Mouse (Mus musculus) hindbrain, embryonic 16.5 days (tissue): ENCODE data around the gene Tmem63a. TPM values are rescaled to one million over a fixed set of nuclear protein-coding genes. Genes with fewer than 3 reads are reported as not detected.

Experiments used
- ATAC-seq: fragments of 200-750 bp; cut with Nextera tagmentation; 2 replicates; pipeline ENCODE4 v1.8.0; 2017; ENCODE audit warnings: moderate TSS enrichment, moderate library complexity
- H3K27ac ChIP-seq: fragments of 300-500 bp; sonication (generic); 2 replicates; pipeline ENCODE4 v1.5.1; 2014; ENCODE audit warnings: low read depth, mild to moderate bottlenecking, control low read depth, low read length, moderate library complexity
- H3K27me3 ChIP-seq: fragments of 300-500 bp; sonication (generic); replicated peaks from 2 replicates; pipeline ENCODE4 v1.6.1; 2014; ENCODE audit warnings: low read length; ENCODE audit not compliant: control insufficient read depth, insufficient read depth
- H3K36me3 ChIP-seq: fragments of 300-500 bp; sonication (generic); 2 replicates; pipeline ENCODE4 v1.6.1; 2014; ENCODE audit warnings: mild to moderate bottlenecking, low read length, moderate library complexity, mixed read lengths; ENCODE audit not compliant: control insufficient read depth, insufficient read depth
- H3K4me1 ChIP-seq: fragments of 300-500 bp; sonication (generic); 2 replicates; pipeline ENCODE4 v1.6.1; 2014; ENCODE audit warnings: low read depth, low read length; ENCODE audit not compliant: control insufficient read depth, insufficient read depth
- H3K4me2 ChIP-seq: fragments of 300-500 bp; sonication (generic); 2 replicates; pipeline ENCODE4 v1.6.1; 2014; ENCODE audit warnings: mild to moderate bottlenecking, low read length, control low read depth, moderate library complexity
- H3K4me3 ChIP-seq: fragments of 300-500 bp; sonication (generic); 2 replicates; pipeline ENCODE4 v1.5.1; 2014; ENCODE audit warnings: mild to moderate bottlenecking, low read length, control low read depth, moderate library complexity
- H3K9ac ChIP-seq: fragments of 300-500 bp; sonication (generic); 2 replicates; pipeline ENCODE4 v1.6.1; 2014; ENCODE audit warnings: low read depth, mild to moderate bottlenecking, control low read depth, low read length, moderate library complexity
- H3K9me3 ChIP-seq: fragments of 300-500 bp; sonication (generic); 2 replicates; pipeline ENCODE4 v1.6.1; 2014; ENCODE audit warnings: mild to moderate bottlenecking, low read length, moderate library complexity; ENCODE audit not compliant: control insufficient read depth
- WGBS: fragments of 180-500 bp; shearing (Covaris S2); extraction: QIAGEN DNeasy Blood & Tissue Kit; methylation state at CpG from one replicate; pipeline ENCODE4 v1.1.7; 2014; 5-methylcytosine and 5-hydroxymethylcytosine counted together
- polyA plus RNA-seq: library from polyadenylated mRNA; unstranded; fragments of >200 nt; fragmentation: Nextera tagmentation; extraction: Ambion mirVana; gene quantifications from 2 replicates; pipeline ENCODE4 v1.2.1, GENCODE M21; 2015

The Tmem63a gene
- polyA plus RNA-seq, 1 experiment from 2014 or later: 2.6 TPM

DNA sequence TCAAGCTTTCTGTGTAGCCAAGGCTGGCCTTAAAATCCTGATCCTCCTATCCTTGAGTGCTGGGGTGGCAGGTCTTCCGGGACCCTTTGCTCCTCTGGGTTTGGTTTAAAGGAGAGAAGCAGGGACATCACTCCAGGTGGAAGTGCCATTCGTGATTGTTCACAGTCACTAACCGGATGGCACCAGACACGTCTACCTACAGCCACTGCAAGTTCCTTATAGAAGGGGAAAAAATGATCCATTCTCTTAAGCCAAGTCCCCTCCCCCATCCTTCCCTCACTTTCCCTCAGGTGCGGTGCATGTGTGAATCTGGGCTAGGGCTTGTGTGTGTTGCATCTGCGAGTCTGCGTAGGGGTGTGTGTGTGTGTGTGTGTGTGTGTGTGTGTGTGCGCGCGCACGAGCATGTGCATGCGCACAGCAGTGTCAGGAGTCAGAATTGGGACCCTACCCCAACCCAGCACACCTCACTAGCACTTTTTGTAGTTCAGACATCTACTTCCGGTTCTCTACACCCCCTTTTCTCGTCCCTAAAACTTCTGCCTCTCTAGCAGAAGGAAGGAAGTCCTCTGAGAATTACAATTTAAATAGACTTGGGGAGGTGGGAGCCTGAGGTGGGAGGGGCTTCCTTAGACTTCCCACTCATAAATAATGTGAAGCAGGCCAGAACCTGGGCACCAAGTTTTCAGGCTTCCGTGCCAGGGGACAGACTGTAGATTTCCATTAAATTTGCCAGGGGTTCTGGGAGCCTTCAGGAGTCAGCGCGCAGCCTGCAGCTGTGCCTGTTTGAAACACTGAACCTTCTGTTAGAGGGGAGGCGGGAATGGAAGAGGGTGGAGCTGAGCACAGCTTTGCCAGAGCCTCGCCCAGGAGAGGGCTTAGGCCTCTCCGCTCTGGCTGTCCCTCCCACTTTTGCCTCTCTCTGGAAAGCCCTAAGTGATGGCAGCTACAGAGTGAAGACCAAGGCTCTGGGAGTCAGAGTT is 3.1 kb downstream of the Tmem63a start:
- no peaks in the 10 kb centered on the region for H3K36me3 ChIP-seq
- H3K4me3 ChIP-seq: no peak overlapping the region
- H3K9ac ChIP-seq: no peak overlapping the region; the same call in 1 of the 2 replicates
- H3K9me3 ChIP-seq: no peaks in the 10 kb centered on the region
- H3K4me2 ChIP-seq: peak overlapping the region; percentile 15; the same call in 1 of the 2 replicates
- 34% methylated on average over 20 of the region's 20 CpGs for WGBS
- H3K27me3 ChIP-seq: peaks cover 33% of the 10 kb centered on the region
- H3K27ac ChIP-seq: no peak overlapping the region
- ATAC-seq: peak; percentile 84
- H3K4me1 ChIP-seq: peaks cover 17% of the 10 kb centered on the region; the same call in 1 of the 2 replicates

GRCm38 (mm10) chr1:180946448-180946847 is 4.3 kb downstream of the Tmem63a start:
- no peaks in the 10 kb centered on the region for H3K36me3 ChIP-seq
- 80% methylated on average over 6 of the region's 6 CpGs for whole genome bisulfite sequencing
- no peak overlapping the region for H3K9ac ChIP-seq
- H3K4me3 ChIP-seq: no peak overlapping the region
- H3K9me3 ChIP-seq: no peaks in the 10 kb centered on the region
- H3K4me1 ChIP-seq: peaks cover 17% of the 10 kb centered on the region; the same call in 1 of the 2 replicates
- H3K27ac ChIP-seq: no peak overlapping the region
- ATAC-seq: no peak
- H3K27me3 ChIP-seq: peaks cover 27% of the 10 kb centered on the region
- H3K4me2 ChIP-seq: no peak overlapping the region

GRCm38 (mm10) chr1:180952085-180952746 is 10.1 kb downstream of the Tmem63a start:
- Histone ChIP-seq H3K4me2 (no peak overlapping the region), H3K9me3 (no peaks in the 10 kb centered on the region), H3K4me1 (no peaks in the 10 kb centered on the region), H3K27me3 (no peaks in the 10 kb centered on the region), H3K9ac (no peak overlapping the region), H3K36me3 (no peaks in the 10 kb centered on the region), H3K27ac (no peak overlapping the region), H3K4me3 (no peak overlapping the region)
- ATAC-seq: no peak
- WGBS: 78% methylated on average over 6 of the region's 6 CpGs

DNA sequence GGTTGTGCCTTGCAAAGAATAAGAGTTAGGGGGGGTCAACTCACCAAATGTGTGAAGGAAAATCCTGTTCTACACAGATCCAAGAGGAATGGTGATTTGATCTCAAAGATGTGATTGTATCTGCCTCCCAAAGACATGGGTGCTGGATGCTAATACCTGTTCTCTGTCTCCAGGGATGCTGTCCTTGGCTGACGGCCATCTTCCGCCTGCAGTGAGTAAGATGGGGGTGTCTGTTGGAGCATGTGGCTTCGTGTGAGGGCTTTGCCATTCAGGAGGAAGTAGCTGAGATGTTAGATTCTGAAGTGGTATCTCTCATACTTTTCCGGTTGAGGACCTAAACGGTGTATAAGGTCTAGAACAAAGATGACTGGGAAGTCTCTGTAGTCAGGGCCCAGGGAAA is 10.7 kb downstream of the Tmem63a start:
- WGBS: 93% methylated on average over 5 of the region's 5 CpGs
- ATAC-seq: no peak
- Histone ChIP-seq H3K4me1 (no peaks in the 10 kb centered on the region), H3K36me3 (no peaks in the 10 kb centered on the region), H3K27me3 (no peaks in the 10 kb centered on the region), H3K27ac (no peak overlapping the region), H3K4me2 (no peak overlapping the region), H3K4me3 (no peak overlapping the region), H3K9ac (no peak overlapping the region), H3K9me3 (no peaks in the 10 kb centered on the region)

- Histone ChIP-seq H3K4me3 (no peak overlapping the region), H3K36me3 (no peaks in the 10 kb centered on the region), H3K4me1 (no peaks in the 10 kb centered on the region), H3K9me3 (no peaks in the 10 kb centered on the region), H3K9ac (no peak overlapping the region), H3K27ac (no peak overlapping the region), H3K4me2 (no peak overlapping the region), H3K27me3 (no peaks in the 10 kb centered on the region)
- ATAC-seq: no peak
- 93% methylated on average over 8 of the region's 8 CpGs for WGBS
These were observed 14.3 kb downstream of the Tmem63a start for GRCm38 (mm10) chr1:180956401-180956800.

GRCm38 (mm10) chr1:180956973-180957381 is 14.8 kb downstream of the Tmem63a start:
- no peaks in the 10 kb centered on the region for H3K27me3 ChIP-seq
- no peak overlapping the region for H3K27ac ChIP-seq
- no peak overlapping the region for H3K4me3 ChIP-seq
- H3K9ac ChIP-seq: no peak overlapping the region
- no peak for ATAC-seq
- no peaks in the 10 kb centered on the region for H3K4me1 ChIP-seq
- 84% methylated on average over 8 of the region's 8 CpGs for WGBS
- no peaks in the 10 kb centered on the region for H3K36me3 ChIP-seq
- H3K4me2 ChIP-seq: no peak overlapping the region
- no peaks in the 10 kb centered on the region for H3K9me3 ChIP-seq

- Histone ChIP-seq H3K4me2 (no peak overlapping the region), H3K27me3 (no peaks in the 10 kb centered on the region), H3K9ac (no peak overlapping the region), H3K4me1 (no peaks in the 10 kb centered on the region), H3K36me3 (no peaks in the 10 kb centered on the region), H3K27ac (no peak overlapping the region), H3K4me3 (no peak overlapping the region), H3K9me3 (no peaks in the 10 kb centered on the region)
- 95% methylated on average over 3 of the region's 3 CpGs for WGBS
- no peak for ATAC-seq
These were observed 15.8 kb downstream of the Tmem63a start for GRCm38 (mm10) chr1:180957989-180958388.

DNA sequence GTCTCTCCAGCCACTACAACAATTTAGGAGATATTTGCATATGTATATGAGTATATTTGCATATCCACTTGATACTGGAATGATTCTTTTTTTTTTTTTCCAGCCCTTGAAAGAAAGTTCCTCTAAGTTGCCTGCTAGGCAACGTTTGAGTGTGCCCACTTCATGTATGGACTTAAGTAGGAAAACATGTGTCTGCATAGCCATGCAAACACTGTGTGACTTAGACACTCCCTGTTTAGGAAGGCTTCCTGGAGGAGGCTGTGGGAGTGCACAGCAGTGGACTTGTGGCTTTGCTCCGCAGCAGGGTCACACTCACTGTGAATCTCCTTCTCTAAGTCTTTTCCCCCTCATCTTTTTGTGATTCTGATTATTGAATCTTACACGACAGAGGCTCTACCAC is 16.7 kb downstream of the Tmem63a start:
- ATAC-seq: no peak
- Histone ChIP-seq H3K4me1 (no peaks in the 10 kb centered on the region), H3K27me3 (no peaks in the 10 kb centered on the region), H3K9ac (no peak overlapping the region), H3K4me3 (no peak overlapping the region), H3K4me2 (no peak overlapping the region), H3K9me3 (no peaks in the 10 kb centered on the region), H3K27ac (no peak overlapping the region), H3K36me3 (no peaks in the 10 kb centered on the region)
- WGBS: 47% methylated on average over 3 of the region's 3 CpGs

- Histone ChIP-seq H3K9ac (no peak overlapping the region), H3K4me1 (no peaks in the 10 kb centered on the region), H3K36me3 (no peaks in the 10 kb centered on the region), H3K27me3 (no peaks in the 10 kb centered on the region), H3K4me3 (no peak overlapping the region), H3K27ac (no peak overlapping the region), H3K4me2 (no peak overlapping the region), H3K9me3 (no peaks in the 10 kb centered on the region)
- WGBS: 85% methylated on average over 3 of the region's 3 CpGs
- ATAC-seq: no peak
These were observed 23.6 kb downstream of the Tmem63a start for GRCm38 (mm10) chr1:180965786-180966185.
